Mouse (Mus musculus) brain, embryonic 14.5 days (tissue): ENCODE data around the gene Wdr95.
A peak's percentile ranks its signal among the peaks of the same experiment; 100 is the strongest.

Experiments used
- CTCF ChIP-seq: fragments of 200-500 bp; IDR thresholded peaks from 2 replicates; pipeline ENCODE4 v1.5.1; 2012; ENCODE audit warnings: inconsistent platforms, mild to moderate bottlenecking, moderate library complexity, borderline replicate concordance; ENCODE audit not compliant: insufficient read depth, insufficient read length; ENCODE audit errors: extremely low read depth
- POLR2A ChIP-seq: fragments of 200-500 bp; IDR thresholded peaks from 2 replicates; pipeline ENCODE4 v1.6.1; 2012; ENCODE audit warnings: mild to moderate bottlenecking, inconsistent platforms, borderline replicate concordance; ENCODE audit not compliant: poor library complexity, insufficient read depth, insufficient read length, severe bottlenecking; ENCODE audit errors: extremely low read depth

GRCm38 (mm10) chr5:149524242-149524858, 4.1 kb upstream of the Wdr95 start:
- peak; percentile 92 for TF ChIP-seq CTCF
- TF ChIP-seq POLR2A: no peak
